Mouse (Mus musculus): Measurements from ENCODE around the gene Dapk3.
"Not testable (repeated sequence)": the region's sequence is repeated elsewhere in the genome, so short reads cannot be mapped to it uniquely, and the experiment has no call there.

Dapk3 gene

DNA sequence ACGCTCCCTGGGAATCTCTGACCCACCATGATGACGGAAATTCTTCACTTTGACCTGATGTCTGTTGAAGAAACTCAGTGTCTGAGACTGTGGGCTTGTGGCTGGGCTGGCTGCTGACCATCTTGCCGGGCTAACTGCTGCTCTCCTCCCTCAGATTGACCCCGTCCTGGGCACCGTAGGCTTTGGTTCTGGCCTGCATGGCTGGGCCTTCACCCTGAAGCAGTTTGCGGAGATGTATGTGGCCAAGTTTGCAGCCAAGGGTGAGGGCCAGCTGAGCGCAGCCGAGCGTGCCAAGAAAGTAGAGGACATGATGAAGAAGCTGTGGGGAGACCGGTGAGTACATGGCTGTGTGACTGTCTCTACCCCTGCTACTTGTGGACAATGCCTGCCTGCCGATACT lies 3.9 kb upstream of the Dapk3 start:
- DNase-seq (ENCODE audit: low read depth, low spot score) = no peak

DNA sequence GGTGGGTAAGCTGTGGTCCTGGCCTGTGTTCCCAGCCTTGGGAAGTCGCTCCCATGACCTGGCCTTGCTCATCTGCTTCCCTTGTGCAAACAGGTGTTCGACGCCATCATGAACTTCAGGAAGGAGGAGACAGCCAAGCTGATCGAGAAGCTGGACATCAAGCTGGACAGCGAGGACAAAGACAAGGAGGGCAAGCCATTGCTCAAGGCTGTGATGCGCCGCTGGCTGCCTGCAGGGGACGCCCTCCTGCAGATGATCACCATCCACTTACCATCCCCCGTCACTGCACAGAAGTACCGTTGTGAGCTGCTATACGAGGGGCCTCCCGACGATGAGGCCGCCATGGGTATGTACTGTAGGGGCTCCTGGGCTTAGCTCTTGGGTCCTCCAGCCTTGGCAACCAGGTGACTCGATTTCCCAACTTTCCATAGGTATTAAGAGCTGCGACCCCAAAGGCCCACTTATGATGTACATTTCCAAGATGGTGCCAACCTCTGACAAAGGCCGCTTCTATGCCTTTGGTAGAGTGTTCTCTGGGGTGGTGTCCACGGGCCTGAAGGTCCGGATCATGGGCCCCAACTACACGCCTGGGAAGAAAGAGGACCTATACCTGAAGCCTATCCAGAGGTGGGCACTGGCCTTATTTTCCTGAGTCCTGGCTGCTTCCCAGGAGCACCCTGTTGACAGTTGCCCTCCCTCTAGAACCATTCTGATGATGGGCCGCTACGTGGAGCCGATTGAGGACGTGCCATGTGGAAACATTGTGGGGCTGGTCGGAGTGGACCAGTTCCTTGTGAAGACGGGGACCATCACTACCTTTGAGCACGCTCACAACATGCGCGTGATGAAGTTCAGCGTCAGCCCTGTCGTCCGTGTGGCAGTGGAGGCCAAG lies 3.1 kb upstream of the Dapk3 start:
- DNase-seq (ENCODE audit: low read depth, low spot score) = no peak

DNA sequence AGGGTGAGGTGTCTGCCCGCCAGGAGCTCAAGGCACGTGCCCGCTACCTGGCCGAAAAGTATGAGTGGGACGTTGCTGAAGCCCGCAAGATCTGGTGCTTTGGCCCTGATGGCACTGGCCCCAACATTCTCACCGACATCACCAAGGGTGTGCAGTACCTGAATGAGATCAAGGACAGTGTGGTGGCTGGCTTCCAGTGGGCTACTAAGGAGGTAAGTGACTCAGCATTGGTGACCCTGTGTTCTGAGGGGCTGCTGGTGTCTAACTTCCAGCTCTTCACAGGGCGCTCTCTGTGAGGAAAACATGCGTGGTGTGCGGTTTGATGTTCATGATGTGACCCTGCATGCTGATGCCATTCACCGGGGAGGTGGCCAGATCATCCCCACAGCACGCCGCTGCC lies 1.9 kb upstream of the Dapk3 start:
- no peak for DNase-seq (ENCODE audit: low read depth, low spot score)

DNA sequence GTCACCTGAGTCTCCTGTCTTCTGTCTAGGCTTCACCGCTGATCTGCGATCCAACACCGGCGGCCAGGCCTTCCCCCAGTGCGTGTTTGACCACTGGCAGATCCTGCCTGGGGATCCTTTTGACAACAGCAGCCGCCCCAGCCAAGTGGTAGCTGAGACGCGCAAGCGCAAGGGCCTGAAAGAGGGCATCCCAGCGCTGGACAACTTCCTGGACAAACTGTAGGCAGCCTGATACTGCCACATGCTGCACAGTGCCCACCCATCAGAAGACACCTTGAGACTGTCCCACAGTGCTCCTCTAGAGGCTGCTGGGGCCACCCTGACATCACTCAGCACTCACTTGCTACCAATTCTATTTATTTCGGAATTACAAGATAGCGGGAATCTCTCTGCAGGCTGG lies 945 bp upstream of the Dapk3 start:
- DNase-seq (ENCODE audit: low read depth, low spot score) = not testable (repeated sequence)

DNA sequence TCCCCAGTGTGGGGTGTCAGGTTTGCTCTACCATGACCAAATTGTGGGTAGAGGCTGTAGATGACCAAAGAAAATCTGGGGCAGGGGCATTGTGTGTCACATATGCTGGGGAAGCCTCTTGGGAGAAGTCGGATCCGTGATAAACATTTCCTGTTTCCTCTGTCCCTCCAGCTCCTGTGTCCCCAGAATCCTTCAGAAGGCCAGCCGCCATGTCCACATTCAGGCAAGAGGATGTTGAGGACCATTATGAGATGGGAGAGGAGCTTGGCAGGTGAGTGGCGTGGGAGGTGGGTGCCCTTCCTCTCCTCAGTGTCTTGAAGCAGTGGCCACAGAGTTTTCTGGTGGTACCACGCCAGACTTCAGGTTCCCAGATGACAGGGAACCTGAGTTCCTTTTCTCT lies 1.0 kb downstream of the Dapk3 start, which contains the start of gene 4930442H23Rik:
Gene 4930442H23Rik (minus strand): TSS at position 45 of the 400 bp plus-strand sequence.
- no peak for DNase-seq (ENCODE audit: low read depth, low spot score)

DNA sequence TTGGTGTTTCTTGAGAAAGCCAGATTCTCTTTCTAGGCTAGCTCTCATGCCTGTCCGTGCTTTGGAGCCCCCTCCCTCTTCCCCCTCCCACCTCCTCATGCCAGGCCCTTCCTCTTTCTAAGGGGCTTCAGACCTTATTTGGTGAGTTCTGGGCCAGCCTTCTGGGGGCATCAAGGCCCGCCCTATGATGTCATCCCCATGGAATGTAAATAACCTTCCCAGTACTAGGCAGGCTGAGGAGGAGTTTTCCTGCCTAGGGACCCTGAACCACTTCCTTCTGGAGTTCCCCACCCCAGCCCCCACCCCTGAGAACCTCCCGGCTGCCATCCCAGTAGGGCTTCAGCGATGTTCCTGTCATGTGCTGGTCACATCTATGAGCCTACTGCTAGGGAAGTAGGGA lies 2.0 kb downstream of the Dapk3 start:
- DNase-seq (ENCODE audit: low read depth, low spot score) = no peak

DNA sequence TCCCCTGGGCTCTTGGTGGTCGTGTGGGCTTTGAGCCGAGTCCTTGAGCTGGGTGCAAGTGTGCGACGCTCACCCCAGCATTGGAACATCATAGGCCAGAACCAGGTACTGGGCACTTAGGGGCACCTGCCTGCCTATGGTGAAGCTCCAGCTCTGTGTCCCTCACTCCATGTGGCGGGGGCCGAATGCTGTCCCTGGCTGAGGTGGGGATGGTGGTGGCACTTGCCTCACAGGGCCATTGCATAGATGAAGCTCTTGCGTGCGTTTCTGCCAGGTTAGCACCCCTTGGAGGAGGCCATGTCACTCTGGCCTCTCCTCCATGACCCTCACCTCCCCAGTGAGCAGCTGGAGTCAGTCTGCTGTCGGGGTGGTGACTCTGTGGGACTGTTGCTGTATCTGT lies 4.4 kb downstream of the Dapk3 start:
- no peak for DNase-seq (ENCODE audit: low read depth, low spot score)

DNA sequence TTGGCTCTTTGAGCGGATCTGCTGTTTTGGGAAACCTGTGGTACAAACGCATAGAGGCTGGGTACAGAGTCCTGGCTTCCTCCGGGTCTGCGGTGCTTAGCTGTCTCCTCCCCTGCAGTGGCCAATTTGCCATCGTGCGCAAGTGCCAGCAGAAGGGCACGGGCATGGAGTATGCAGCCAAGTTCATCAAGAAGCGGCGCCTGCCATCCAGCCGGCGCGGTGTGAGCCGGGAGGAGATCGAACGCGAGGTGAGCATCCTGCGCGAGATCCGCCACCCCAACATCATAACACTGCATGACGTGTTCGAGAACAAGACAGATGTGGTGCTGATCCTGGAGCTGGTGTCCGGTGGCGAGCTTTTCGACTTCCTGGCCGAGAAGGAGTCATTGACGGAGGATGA lies 7.0 kb downstream of the Dapk3 start:
- no peak for DNase-seq (ENCODE audit: low read depth, low spot score)

DNA sequence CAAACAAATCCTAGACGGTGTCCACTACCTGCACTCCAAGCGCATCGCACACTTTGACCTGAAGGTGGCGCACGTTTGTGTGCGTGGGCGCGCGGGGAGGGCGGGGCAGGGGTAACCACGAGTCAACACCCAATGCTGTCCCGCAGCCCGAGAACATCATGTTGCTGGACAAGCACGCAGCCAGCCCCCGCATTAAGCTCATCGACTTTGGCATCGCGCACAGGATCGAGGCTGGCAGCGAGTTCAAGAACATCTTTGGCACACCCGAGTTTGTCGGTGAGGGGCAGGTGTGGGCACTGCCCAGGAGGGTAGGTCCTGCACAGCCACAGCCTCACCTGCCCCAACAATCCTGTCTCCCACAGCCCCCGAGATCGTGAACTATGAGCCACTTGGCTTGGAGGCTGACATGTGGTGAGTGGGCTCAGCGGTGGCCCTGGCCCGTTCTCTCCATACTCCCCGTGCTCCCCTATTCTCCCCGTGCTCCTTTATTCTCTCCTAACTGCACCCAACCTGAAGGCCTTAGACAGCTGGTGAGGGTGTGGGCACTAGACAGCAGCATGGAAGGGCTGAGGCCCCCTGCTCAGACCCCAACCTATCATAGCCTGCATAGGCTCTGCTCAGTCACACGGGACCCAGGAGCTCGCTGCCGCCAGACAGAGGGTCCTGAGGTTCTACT lies 7.6 kb downstream of the Dapk3 start:
- no peak for DNase-seq (ENCODE audit: low read depth, low spot score)

DNA sequence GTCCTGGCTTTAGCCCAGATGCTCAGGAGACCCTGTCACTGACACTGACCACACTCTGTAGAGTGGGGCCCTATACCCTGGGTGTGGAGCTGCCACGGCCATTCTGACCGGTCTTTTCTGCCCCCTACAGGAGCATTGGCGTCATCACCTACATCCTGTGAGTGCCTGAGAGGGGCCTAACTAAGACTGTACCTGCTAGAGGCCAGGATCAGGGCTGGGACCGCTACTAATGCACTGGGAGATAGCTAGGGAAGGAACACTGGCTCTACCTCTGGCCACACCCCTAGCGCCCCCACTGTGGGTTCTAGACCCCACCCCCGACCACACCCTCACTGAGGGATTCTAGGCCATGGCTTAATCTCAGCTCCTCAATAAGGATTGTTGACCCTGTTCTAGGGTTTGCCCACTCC lies 8.1 kb downstream of the Dapk3 start:
- no peak for DNase-seq (ENCODE audit: low read depth, low spot score)

DNA sequence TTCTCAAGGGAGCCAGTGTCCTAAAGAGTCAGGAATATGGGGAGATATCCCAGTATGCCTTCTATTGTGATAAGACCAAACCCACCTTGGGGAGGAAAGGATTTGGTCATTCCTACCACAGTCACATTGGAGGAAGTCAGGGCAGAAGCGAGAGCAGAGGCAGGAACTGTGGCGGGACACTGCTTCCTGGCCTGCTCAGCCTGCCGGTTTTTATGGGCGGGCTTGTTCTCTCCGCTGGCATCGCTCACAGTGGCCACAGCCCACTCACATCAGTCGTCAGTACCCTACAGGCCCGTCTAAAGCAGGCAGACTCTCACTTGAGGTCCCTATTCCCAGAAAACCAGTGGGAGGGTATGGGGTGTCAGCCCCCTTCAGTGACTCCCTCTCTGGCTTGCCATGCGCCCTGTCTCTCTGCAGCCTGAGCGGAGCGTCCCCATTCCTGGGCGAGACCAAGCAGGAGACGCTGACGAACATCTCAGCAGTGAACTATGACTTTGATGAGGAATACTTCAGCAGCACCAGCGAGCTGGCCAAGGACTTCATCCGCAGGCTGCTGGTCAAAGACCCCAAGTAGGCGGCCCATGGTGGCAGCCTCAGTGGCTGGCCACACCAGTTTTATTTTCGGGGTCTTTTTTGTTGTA lies 8.7 kb downstream of the Dapk3 start:
- no peak for DNase-seq (ENCODE audit: low read depth, low spot score)

DNA sequence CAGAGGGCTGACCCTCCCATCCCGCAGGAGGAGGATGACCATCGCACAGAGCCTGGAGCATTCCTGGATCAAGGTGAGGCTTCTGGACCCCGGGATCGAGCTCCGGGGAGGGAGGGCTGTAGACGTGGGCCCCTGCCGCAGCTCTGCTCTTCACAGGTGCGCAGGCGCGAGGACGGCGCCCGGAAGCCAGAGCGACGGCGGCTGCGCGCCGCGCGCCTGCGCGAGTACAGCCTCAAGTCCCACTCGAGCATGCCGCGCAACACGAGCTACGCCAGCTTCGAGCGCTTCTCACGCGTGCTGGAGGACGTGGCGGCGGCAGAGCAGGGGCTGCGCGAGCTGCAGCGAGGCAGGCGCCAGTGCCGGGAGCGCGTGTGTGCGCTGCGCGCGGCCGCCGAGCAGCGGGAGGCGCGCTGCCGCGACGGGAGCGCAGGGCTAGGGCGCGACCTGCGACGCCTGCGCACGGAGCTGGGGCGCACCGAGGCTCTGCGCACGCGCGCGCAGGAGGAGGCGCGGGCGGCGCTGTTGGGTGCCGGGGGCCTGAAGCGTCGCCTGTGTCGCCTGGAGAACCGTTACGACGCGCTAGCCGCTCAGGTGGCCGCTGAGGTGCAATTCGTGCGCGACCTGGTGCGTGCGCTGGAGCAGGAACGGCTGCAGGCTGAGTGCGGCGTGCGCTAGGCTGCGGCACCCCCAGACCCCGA lies 9.6 kb downstream of the Dapk3 start:
- no peak for DNase-seq (ENCODE audit: low read depth, low spot score)

DNA sequence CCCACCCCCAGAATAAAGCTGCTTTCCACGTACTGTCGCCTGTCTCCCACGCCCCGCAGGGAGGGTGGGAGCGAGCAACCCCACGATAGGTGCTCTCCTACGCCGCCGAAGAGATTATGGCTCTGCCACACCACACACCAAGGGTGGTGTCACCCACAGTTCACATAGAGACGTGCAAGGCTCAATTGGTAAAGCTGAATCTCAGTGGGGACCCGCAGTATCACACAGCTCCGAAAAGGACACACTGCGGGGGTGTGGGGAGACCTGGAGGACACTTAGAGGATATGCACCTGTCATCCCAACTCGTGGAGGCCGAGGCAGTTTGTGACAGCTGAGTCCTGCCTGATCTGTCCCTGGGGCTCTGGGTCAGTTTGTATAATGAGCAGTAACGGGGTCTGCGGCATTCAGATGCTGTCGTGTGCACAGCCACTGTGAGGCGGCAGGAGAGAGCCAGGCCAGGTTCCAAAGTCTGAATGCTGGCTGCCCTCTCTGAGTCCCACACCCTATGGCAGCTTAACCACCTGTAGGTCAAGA lies 10.2 kb downstream of the Dapk3 start:
- DNase-seq (ENCODE audit: low read depth, low spot score) = no peak

DNA sequence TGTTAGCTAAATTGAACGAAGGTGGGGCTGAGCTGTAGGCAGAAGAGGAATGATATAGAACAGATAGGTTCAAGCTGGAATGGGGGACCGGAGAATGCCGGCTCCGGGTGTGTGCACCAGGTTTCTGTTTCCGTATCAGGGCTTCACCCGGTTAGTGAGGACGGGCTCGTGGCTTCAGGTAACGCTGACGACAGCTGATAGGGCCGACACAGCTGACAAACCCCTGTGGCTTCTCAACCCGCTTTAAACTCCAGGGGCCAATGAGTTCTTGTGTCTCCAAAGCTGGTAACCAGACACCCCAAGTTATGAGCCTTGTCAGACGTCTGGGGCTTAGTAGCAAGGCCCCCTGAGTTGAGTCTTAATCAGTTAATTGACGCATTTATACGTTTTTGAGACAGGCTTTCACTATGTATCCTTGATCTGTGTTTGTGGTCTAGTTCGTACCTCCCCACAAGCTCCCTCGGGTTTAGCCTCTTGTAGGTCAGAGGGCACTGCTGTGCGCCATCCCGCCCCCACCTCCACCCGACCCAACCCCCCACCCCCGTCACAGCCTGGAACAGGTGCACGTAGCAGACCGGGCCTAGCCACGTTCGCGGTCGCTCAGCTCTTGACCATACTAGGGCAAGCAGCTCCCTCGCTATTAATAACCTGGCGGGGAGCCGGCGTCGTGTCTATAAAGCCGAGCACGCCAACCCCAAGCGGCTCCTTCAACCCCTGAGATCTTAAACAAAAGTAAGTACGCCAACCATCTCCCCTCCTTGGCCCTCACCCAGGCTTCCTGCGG lies 11.4 kb downstream of the Dapk3 start:
- DNase-seq (ENCODE audit: low read depth, low spot score) = no peak

DNA sequence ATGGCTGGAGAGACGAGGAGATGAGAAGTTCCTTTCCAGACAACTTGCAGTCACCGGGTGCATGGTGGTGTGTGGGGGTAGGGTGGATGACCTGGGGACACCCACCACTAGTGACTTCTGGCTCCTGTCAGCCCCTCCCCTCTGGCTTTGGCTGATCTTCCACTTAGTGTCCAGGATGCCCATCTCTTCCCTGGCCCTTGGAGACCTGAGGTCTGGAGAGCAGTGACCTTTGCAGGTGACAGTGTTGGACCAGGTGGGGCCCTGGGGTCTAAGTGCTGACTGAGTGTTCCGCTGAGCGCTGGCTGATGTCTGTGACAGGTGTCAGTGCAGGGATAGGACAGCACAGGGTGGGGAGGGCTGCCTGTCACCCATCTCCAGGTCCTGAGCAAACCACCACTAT lies 12.5 kb downstream of the Dapk3 start:
- DNase-seq (ENCODE audit: low read depth, low spot score) = no peak

DNA sequence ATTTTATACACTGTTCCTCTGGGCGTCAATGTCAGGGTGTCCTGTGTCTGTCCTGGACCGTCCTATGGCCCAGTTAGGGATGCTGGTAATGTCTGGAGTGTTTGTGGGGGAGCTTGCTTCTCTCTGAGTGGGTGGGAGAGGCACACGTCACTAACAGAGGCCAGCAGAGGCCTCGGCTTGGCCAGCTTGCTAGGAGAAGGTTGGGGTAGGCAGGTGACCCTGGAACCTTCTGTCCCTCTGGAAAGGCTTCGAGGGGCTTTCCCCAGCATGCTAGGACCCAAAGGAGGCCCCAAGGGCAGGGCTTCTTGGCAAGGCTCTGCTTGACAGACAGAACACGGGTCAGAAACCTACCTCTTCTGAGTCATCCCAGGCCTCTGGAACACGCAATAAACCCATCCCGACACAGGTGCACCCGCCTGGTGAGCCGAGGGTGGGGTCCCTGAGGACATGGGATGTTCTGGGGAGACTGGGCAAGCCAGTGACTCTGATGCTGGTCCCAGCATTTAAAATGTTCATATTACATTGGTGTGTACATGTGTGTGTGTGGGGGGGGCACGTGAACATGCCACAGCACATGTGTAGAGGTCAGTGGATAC lies 13.8 kb downstream of the Dapk3 start:
- DNase-seq (ENCODE audit: low read depth, low spot score) = no peak

DNA sequence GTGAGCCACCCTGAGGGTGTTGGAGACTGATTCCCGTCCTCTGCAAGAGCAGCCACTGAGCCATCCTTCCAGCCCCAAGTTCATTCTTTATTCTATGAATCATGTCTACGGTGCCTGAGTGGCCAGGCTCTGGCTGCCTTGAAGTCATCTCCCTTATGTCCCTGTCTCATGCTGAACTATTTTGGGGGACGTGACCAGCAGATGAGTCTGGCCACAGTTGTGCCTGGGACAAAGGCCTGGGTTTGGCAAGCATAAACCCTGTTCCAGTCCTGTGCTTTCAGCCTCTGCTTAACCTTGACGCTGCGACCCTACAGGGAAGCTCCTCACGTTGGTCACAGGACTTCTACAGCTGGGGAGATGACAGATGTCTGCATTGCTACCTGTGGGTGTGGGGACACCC lies 14.5 kb downstream of the Dapk3 start:
- DNase-seq (ENCODE audit: low read depth, low spot score) = no peak

DNA sequence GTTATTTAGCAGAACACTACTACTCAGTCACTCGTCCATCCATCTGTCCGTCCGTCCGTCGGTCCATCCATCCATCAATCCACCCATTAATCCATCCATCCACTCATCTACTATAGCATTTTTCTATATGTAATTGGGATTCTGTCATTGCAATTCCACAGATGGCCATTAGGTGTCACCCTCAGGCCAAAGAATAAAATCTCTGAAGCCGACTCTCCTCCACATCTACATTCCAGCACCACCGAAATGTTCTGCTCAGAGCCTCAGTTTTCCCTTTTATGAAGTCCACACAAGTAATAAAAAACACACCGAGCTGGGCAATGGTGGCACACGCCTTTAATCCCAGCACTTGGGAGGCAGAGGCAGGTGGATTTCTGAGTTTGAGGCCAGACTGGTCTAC lies 15.4 kb downstream of the Dapk3 start:
- no peak for DNase-seq (ENCODE audit: low read depth, low spot score)

DNA sequence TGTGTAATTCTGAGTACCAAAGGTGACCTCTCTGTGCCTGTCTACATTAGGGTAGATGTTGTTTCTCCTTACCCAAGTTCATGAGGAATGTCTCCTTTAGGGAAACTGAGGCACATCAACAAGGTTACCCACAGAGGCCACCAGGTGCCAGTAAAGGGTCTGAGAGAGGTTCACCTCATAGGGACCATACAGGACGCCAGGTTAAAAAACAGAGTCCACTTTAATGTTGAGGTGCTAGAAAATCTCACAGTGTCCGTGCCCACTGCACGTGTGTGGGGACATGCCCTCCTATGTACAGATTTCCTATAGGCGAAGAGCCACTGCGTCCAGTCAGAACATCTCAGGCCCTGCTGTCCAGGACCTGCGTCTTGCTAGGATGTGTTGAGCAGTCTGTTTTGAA lies 16.2 kb downstream of the Dapk3 start:
- no peak for DNase-seq (ENCODE audit: low read depth, low spot score)

DNA sequence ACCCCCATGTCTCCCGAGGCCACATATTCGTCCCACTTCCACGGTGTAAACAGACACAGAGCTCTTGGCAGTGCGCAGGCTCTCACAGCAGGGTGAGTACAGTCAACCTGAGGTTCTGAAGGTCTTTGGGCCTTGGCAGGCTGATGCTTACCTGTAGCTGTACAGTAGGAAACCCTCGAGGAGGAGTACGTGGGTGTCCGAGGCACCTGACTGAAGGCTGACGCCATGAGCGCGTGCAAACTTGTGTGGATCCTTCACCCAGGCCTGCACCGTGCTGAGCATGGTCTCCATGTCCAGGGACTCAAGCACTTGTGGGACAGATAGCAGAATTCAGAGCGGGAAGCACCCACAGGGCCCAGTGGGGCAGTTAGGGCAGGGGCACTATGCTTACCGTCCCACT lies 17.3 kb downstream of the Dapk3 start:
- DNase-seq (ENCODE audit: low read depth, low spot score) = no peak

Measured in brain, embryonic 18.5 days (tissue).